Mouse (Mus musculus) neural tube, embryonic 14.5 days (tissue): ENCODE measurements around the gene Gm8237. TPM values are rescaled to one million over a fixed set of nuclear protein-coding genes. Genes with fewer than 3 reads are reported as not detected.

Source experiments
- polyA plus RNA-seq: library from polyadenylated mRNA; unstranded; fragments of >200 nt; fragmentation: Nextera tagmentation; extraction: Ambion mirVana; gene quantifications from 2 replicates; pipeline ENCODE4 v1.2.1, GENCODE M21; 2014

Gm8237 gene
- polyA plus RNA-seq, 1 experiment from 2014 or later = 1.8 TPM

Other genes starting within 250 kb of the Gm8237 start
- gene Gm8265, start 247.4 kb downstream of the Gm8237 start, polyA plus RNA-seq = not detected in 2 replicates
- not detected in 2 replicates for gene Gm9603, start 192.9 kb downstream of the Gm8237 start, polyA plus RNA-seq
- gene Gm3373, start 138.8 kb downstream of the Gm8237 start, polyA plus RNA-seq = 0.72 and 1.8 TPM in 2 replicates
- 3.9 and 5.7 TPM in 2 replicates for gene Gm3383, start 72.4 kb downstream of the Gm8237 start, polyA plus RNA-seq
- not detected in 2 replicates for gene Gm3424, start 50.1 kb downstream of the Gm8237 start, polyA plus RNA-seq
- gene Gm3248, start 81.4 kb upstream of the Gm8237 start, polyA plus RNA-seq = 3.6 and 4.9 TPM in 2 replicates
- not detected in 2 replicates for gene Gm3453, start 98.8 kb upstream of the Gm8237 start, polyA plus RNA-seq
- gene Gm6337, start 177.9 kb upstream of the Gm8237 start, polyA plus RNA-seq = not detected in 2 replicates
- 4.9 and 8.7 TPM in 2 replicates for gene Gm8206, start 213.6 kb upstream of the Gm8237 start, polyA plus RNA-seq
- 6.5 and 7.2 TPM in 2 replicates for gene Gm3468, start 228.3 kb upstream of the Gm8237 start, polyA plus RNA-seq
- gene Gm3476, start 245.4 kb upstream of the Gm8237 start, polyA plus RNA-seq = not detected in 2 replicates